Mouse (Mus musculus) intestine, embryonic 14.5 days (tissue): ENCODE results near the gene Nudt9. TPM values are rescaled to one million over a fixed set of nuclear protein-coding genes. Genes with fewer than 3 reads are reported as not detected.
"Not testable (repeated sequence)": the region's sequence is repeated elsewhere in the genome, so short reads cannot be mapped to it uniquely, and the experiment has no call there.

Experiments
- ATAC-seq: fragments of 200-750 bp; cut with Nextera tagmentation; replicated peaks from 2 replicates; pipeline ENCODE4 v1.8.0; 2017; ENCODE audit warnings: low read depth, moderate number of reproducible peaks, moderate TSS enrichment, moderate library complexity; ENCODE audit not compliant: low FRiP score, low TSS enrichment
- DNase-seq: peaks from one replicate; pipeline ENCODE4 v3.0.0-alpha.2; 2018; ENCODE audit warnings: low spot score
- H3K27ac ChIP-seq: fragments of 300-500 bp; sonication (generic); 2 replicates; pipeline ENCODE4 v1.5.1; 2014; ENCODE audit warnings: low read depth, mild to moderate bottlenecking, control low read depth
- H3K27me3 ChIP-seq: fragments of 300-500 bp; sonication (generic); replicated peaks from 2 replicates; pipeline ENCODE4 v1.6.1; 2014; ENCODE audit warnings: low read length, control low read depth; ENCODE audit not compliant: control insufficient read depth, insufficient read depth
- H3K36me3 ChIP-seq: fragments of 300-500 bp; sonication (generic); 2 replicates; pipeline ENCODE4 v1.6.1; 2014; ENCODE audit warnings: low read length, control low read depth; ENCODE audit not compliant: control insufficient read depth, insufficient read depth
- H3K4me1 ChIP-seq: fragments of 300-500 bp; sonication (generic); replicated peaks from 2 replicates; pipeline ENCODE4 v1.6.1; 2014; ENCODE audit warnings: low read length, control low read depth, mixed read lengths; ENCODE audit not compliant: control insufficient read depth, insufficient read depth
- H3K4me2 ChIP-seq: fragments of 300-500 bp; sonication (generic); 2 replicates; pipeline ENCODE4 v1.6.1; 2014; ENCODE audit warnings: low read length
- H3K4me3 ChIP-seq: fragments of 300-500 bp; sonication (generic); 2 replicates; pipeline ENCODE4 v1.5.1; 2014; ENCODE audit warnings: low read depth, low read length, control low read depth, mixed read lengths
- H3K9ac ChIP-seq: fragments of 300-500 bp; sonication (generic); 2 replicates; pipeline ENCODE4 v1.6.1; 2014; ENCODE audit warnings: mild to moderate bottlenecking, low read length
- H3K9me3 ChIP-seq: fragments of 300-500 bp; sonication (generic); 2 replicates; pipeline ENCODE4 v1.6.1; 2016; ENCODE audit warnings: low read length, control low read depth; ENCODE audit not compliant: control insufficient read depth
- WGBS: fragments of 180-500 bp; shearing (Covaris S2); extraction: QIAGEN DNeasy Blood & Tissue Kit; methylation state at CpG from one replicate; pipeline ENCODE4 v1.1.7; 2014; 5-methylcytosine and 5-hydroxymethylcytosine counted together
- polyA plus RNA-seq: library from polyadenylated mRNA; unstranded; fragments of >200 nt; fragmentation: Nextera tagmentation; extraction: Ambion mirVana; gene quantifications from 2 replicates; pipeline ENCODE4 v1.2.1, GENCODE M21; 2014

Gene Nudt9
- polyA plus RNA-seq, 1 experiment from 2014 or later = 59.4 TPM

GRCm38 (mm10) chr5:104009421-104009820, 36.7 kb upstream of the Nudt9 start:
- DNase-seq (no peak), ATAC-seq (no peak)
- Histone ChIP-seq H3K4me3 (no peak overlapping the region), H3K4me1 (no peaks in the 10 kb centered on the region), H3K27me3 (no peaks in the 10 kb centered on the region), H3K4me2 (no peak overlapping the region), H3K27ac (no peak overlapping the region), H3K9ac (no peak overlapping the region), H3K9me3 (no peaks in the 10 kb centered on the region), H3K36me3 (peaks cover 28% of the 10 kb centered on the region)
- WGBS = 92% methylated on average over 3 of the region's 3 CpGs

DNA sequence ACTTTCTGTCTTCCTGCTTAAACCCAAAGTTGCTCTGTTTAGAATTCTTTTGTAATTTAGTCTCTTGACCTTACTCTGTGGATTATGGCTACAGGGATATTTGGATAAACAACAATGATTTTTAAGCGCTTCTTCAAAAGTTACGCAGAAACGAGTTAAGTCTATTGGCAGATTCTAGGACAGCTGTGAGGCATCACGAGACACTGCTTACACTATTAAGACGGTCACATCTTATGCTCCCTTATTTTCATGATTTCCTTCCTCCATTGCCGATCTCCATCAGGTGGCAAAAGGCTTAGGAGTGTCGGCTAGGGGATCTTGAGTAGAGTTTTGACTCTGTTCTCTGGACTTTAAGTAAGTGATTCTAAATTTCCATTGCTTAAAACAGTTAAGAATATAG, 35.8 kb upstream of the Nudt9 start:
- H3K9ac ChIP-seq = no peak overlapping the region
- H3K4me2 ChIP-seq = no peak overlapping the region
- ATAC-seq (no peak), DNase-seq (no peak)
- H3K27ac ChIP-seq = no peak overlapping the region
- 61% methylated on average over 7 of the region's 7 CpGs for WGBS
- H3K4me1 ChIP-seq = no peaks in the 10 kb centered on the region
- H3K4me3 ChIP-seq = no peak overlapping the region
- no peaks in the 10 kb centered on the region for H3K9me3 ChIP-seq
- no peaks in the 10 kb centered on the region for H3K27me3 ChIP-seq
- H3K36me3 ChIP-seq = peaks cover 27% of the 10 kb centered on the region

DNA sequence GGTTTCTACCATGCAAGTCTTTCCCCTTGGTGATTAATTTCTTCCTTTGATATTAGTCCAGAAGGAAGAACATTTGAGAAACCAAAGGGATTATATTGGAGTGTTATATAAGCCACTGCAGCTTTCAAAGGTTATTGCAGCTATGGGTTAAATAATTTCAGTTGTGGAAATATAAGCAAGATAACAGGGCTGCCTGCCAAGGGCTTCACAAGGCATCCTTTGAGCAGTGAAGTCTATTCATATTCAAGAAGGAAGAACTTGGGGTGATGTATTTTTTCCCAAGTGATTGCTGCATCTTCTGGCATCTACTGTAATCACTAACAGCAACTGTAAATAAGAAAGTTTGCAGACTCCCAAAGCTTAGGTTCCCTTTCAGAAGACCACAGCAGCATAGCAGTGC, 34.7 kb upstream of the Nudt9 start:
- Histone ChIP-seq H3K9ac (no peak overlapping the region), H3K27me3 (no peaks in the 10 kb centered on the region), H3K9me3 (no peaks in the 10 kb centered on the region), H3K4me3 (no peak overlapping the region), H3K4me2 (no peak overlapping the region), H3K4me1 (no peaks in the 10 kb centered on the region), H3K27ac (no peak overlapping the region), H3K36me3 (peaks cover 23% of the 10 kb centered on the region)
- ATAC-seq = no peak
- no peak for DNase-seq

- H3K4me3 ChIP-seq = peak within 1 kb of the TSS; percentile 67
- no peaks in the 10 kb centered on the region for H3K9me3 ChIP-seq
- H3K4me1 ChIP-seq = peaks cover 30% of the 10 kb centered on the region
- no peaks in the 10 kb centered on the region for H3K27me3 ChIP-seq
- DNase-seq = peak; percentile 87
- peak; percentile 93 for ATAC-seq
- H3K36me3 ChIP-seq = peaks cover 14% of the 10 kb centered on the region
- peak within 1 kb of the TSS; percentile 72 for H3K4me2 ChIP-seq
- peak within 1 kb of the TSS; percentile 87 for H3K27ac ChIP-seq
- H3K9ac ChIP-seq = peak within 1 kb of the TSS; percentile 67
- under 1% methylated on average over 31 of the region's 31 CpGs for WGBS
These were observed 24.3 kb upstream of the Nudt9 start, which contains the start of gene Hsd17b11 for GRCm38 (mm10) chr5:104021597-104022378. Gene Hsd17b11, minus strand, starts transcription at chr5:104021919.

- peak overlapping the region; percentile 72 for H3K4me2 ChIP-seq
- H3K27me3 ChIP-seq = no peaks in the 10 kb centered on the region
- peaks cover 30% of the 10 kb centered on the region for H3K4me1 ChIP-seq
- H3K27ac ChIP-seq = peak overlapping the region; percentile 87; the same call in 1 of the 2 replicates
- peak overlapping the region; percentile 67; the same call in 1 of the 2 replicates for H3K4me3 ChIP-seq
- DNase-seq (no peak), ATAC-seq (no peak)
- WGBS = 46% methylated on average over 5 of the region's 5 CpGs
- no peaks in the 10 kb centered on the region for H3K9me3 ChIP-seq
- peaks cover 6% of the 10 kb centered on the region for H3K36me3 ChIP-seq
- no peak overlapping the region for H3K9ac ChIP-seq
These were observed 23.5 kb upstream of the Nudt9 start for GRCm38 (mm10) chr5:104022558-104022957.

DNA sequence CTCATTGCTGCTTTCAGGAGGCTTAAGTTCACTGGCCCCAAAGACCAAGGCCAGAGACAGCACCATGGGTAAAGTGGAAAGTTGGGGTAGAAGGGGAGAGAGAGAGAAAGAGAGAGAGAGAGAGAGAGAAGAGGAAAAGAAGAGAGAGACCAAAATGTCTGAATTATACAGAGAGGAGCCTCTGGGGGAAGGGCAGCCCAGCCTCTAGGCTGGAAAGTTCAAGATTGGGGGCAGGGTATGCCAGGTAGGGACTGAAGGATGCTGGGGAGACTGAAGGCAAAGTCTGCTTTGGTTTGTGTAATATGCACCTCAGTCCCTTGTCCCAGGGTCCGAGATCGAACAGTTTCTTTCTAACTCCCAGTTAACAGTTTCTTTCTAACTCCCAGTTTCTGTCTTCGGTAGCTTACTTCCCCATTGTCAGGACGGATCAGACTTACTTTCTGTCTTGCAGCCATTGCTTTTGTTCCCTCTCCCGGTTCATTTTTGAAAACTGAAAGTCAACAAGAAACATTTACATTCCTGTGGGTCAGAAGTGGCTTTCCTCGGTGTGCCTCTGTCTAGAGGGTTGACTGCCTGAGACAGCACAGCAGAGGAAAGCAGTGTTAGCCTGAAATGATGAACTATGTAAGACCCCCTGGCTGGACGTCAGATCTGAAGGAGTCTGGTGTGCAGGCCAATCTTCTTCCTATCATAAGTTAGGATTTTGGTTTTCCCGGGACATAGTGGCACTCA, 22.7 kb upstream of the Nudt9 start:
- Histone ChIP-seq H3K27ac (no peak overlapping the region), H3K4me3 (no peak overlapping the region), H3K9ac (no peak overlapping the region), H3K4me1 (peaks cover 30% of the 10 kb centered on the region), H3K36me3 (no peaks in the 10 kb centered on the region), H3K27me3 (no peaks in the 10 kb centered on the region), H3K4me2 (no peak overlapping the region), H3K9me3 (no peaks in the 10 kb centered on the region)
- ATAC-seq (no peak), DNase-seq (no peak)
- WGBS = 75% methylated on average over 8 of the region's 8 CpGs

GRCm38 (mm10) chr5:104024193-104024592, 21.9 kb upstream of the Nudt9 start:
- H3K4me2 ChIP-seq, H3K4me3 ChIP-seq, H3K36me3 ChIP-seq, H3K27me3 ChIP-seq, H3K27ac ChIP-seq, ATAC-seq, DNase-seq, H3K9me3 ChIP-seq, H3K9ac ChIP-seq: not testable (repeated sequence)
- 82% methylated on average over 5 of the region's 5 CpGs for WGBS
- peaks cover 25% of the 10 kb centered on the region for H3K4me1 ChIP-seq

GRCm38 (mm10) chr5:104024762-104025161, 21.3 kb upstream of the Nudt9 start:
- H3K36me3 ChIP-seq = no peaks in the 10 kb centered on the region
- H3K4me1 ChIP-seq = peaks cover 19% of the 10 kb centered on the region
- no peak overlapping the region for H3K4me3 ChIP-seq
- no peak overlapping the region for H3K27ac ChIP-seq
- ATAC-seq (no peak), DNase-seq (no peak)
- H3K9ac ChIP-seq = no peak overlapping the region
- H3K4me2 ChIP-seq = no peak overlapping the region
- 66% methylated on average over 11 of the region's 11 CpGs for WGBS
- H3K27me3 ChIP-seq = no peaks in the 10 kb centered on the region
- H3K9me3 ChIP-seq = no peaks in the 10 kb centered on the region
